8 mouse cellular contexts compared by ENCODE assay signal in the genomic region with DNA sequence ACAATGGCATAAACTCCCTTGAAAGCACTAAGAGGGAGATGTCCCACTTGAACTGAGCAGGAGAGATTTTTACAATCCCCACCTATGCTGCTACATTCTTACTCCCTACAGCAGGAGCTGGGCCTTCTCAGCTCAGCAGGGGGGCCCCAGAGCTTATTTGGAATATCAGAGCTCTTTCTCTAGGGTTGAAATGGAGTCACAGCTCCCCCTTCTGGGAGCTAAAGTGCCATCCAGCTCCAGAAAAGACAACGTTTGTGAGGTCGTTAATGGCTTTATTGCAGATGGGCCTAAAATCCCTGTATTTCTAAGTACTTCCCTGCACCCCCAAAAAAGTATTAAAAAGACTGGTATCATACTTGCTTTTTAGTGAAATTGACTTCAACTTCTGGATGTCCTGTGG. TPM values are rescaled to one million over a fixed set of nuclear protein-coding genes. Genes with fewer than 3 reads are reported as not detected.
DNase-seq lines count a peak whose midpoint lies in the region; ATAC-seq and TF ChIP-seq lines count a peak whose summit lies in the region.

No protein-coding gene starts in this region.

- H3K9me3 ChIP-seq in forebrain, embryonic 14.5 days (replicated peaks; ENCODE audit: control insufficient read depth, low read length), result no peaks in the 10 kb centered on the region

- no peak for DNase-seq in heart, adult 2 months
- no peak for DNase-seq in heart, adult 9 months (ENCODE audit: low spot score in 2 of 2)
- peak; percentile 96 for DNase-seq in brain, adult 2 months (ENCODE audit: low read depth, low spot score)
- DNase-seq in forebrain, embryonic 14.5 days (ENCODE audit: low spot score), result peak; percentile 90
- peak; percentile 72 to 80 for DNase-seq in left cerebral cortex, postnatal 25 days (ENCODE audit: low spot score in 2 of 2)
- DNase-seq in retina, embryonic 14.5 days (ENCODE audit: low spot score), result peak; percentile 81
- no peak for DNase-seq in spleen, postnatal 36 days (ENCODE audit: low spot score in 2 of 2)
- DNase-seq in ovary, postnatal 36 days (ENCODE audit: low spot score), result no peak

- H3K4me1 ChIP-seq in heart, adult 2 months (ENCODE audit: control insufficient read depth, insufficient read depth, low read length), result no peaks in the 10 kb centered on the region
- H3K4me1 ChIP-seq in forebrain, embryonic 14.5 days (ENCODE audit: control insufficient read depth, insufficient read depth, low read length), result peaks cover 4% of the 10 kb centered on the region; the same call in 1 of the 2 replicates

- TF ChIP-seq CTCF in heart, adult 2 months (IDR thresholded peaks at IDR 0.05), result peak; percentile 32

- TF ChIP-seq POLR2A in heart, adult 2 months (IDR thresholded peaks at IDR 0.05; ENCODE audit: insufficient read depth, low read depth, low read length), result no peak

- no peaks in the 10 kb centered on the region for H3K36me3 ChIP-seq in heart, adult 2 months (ENCODE audit: control insufficient read depth, insufficient read depth, low read length)
- no peaks in the 10 kb centered on the region for H3K36me3 ChIP-seq in forebrain, embryonic 14.5 days (ENCODE audit: control insufficient read depth, insufficient read depth, low read length)

- WGBS in heart, adult 2 months, result 5% methylated on average over 2 of the region's 2 CpGs
- 1% methylated on average over 2 of the region's 2 CpGs for WGBS in forebrain, embryonic 14.5 days

- H3K27ac ChIP-seq in heart, adult 2 months, result no peak overlapping the region
- H3K27ac ChIP-seq in forebrain, embryonic 14.5 days (ENCODE audit: low read depth, low read length), result no peak overlapping the region

- TF ChIP-seq EP300 in heart, adult 2 months (IDR thresholded peaks at IDR 0.05; ENCODE audit: insufficient read depth, low read depth, low read length), result no peak

- intact Hi-C loops in heart, adult 2 months (cut with DNase I), result no loop called here
- intact Hi-C loops in left cerebral cortex, postnatal 25 days (cut with DNase I), result loop anchor here (5.0 to 10.0 kb wide), 12 partner anchors 183 to 1476 kb away; no protein-coding TSS in a partner anchor

- H3K9ac ChIP-seq in heart, adult 2 months (ENCODE audit: low read depth, low read length), result no peak overlapping the region
- H3K9ac ChIP-seq in forebrain, embryonic 14.5 days (ENCODE audit: low read length), result no peak overlapping the region

- H3K79me2 ChIP-seq in heart, adult 2 months (replicated peaks; ENCODE audit: control insufficient read depth, insufficient read depth, low read length), result no peaks in the 10 kb centered on the region

- H3K27me3 ChIP-seq in heart, adult 2 months (ENCODE audit: control insufficient read depth, insufficient read depth, low read length), result no peaks in the 10 kb centered on the region; the same call in 1 of the 2 replicates
- no peaks in the 10 kb centered on the region for H3K27me3 ChIP-seq in forebrain, embryonic 14.5 days (replicated peaks; ENCODE audit: control insufficient read depth, insufficient read depth, low read length)

- no peak overlapping the region for H3K4me3 ChIP-seq in heart, adult 2 months
- no peak overlapping the region for H3K4me3 ChIP-seq in forebrain, embryonic 14.5 days (ENCODE audit: low read depth, low read length)

- H3K4me2 ChIP-seq in forebrain, embryonic 14.5 days (ENCODE audit: low read length), result no peak overlapping the region

- no peak for ATAC-seq in forebrain, embryonic 14.5 days

RNA-seq across cellular contexts. Expression of gene Brinp1, which starts 3.6 kb away (rescaled TPM):
- under 1 TPM; 0.08 to 0.09 TPM for total RNA-seq in heart, adult 2 months (2021)
- 0.20 TPM in 1 of 2 replicates, not detected in the other for polyA plus RNA-seq in heart, adult 2 months (2012; rRNA removed)
- 22.3 and 30.8 TPM in 2 replicates for polyA plus RNA-seq in forebrain, embryonic 14.5 days (2014; fragmentation: Nextera tagmentation; extraction: Ambion mirVana)
- 100 to 1,000 TPM; 261 to 279 TPM for total RNA-seq in left cerebral cortex, postnatal 25 days (2021)

Comparison
In these comparisons a context has a peak if more than half of its experiments do, and no peak if none do; other contexts are left out.
1. DNase-seq: peak in brain, adult 2 months (single experiment), forebrain, embryonic 14.5 days (single experiment), left cerebral cortex, postnatal 25 days (2 of 2) and retina, embryonic 14.5 days (single experiment); none in heart, adult 2 months (0 of 2), heart, adult 9 months (0 of 2), spleen, postnatal 36 days (0 of 2) and ovary, postnatal 36 days (single experiment).
2. RNA of gene Brinp1, which starts 3.6 kb away (total RNA-seq): 261 to 279 TPM in left cerebral cortex, postnatal 25 days; 0.08 to 0.09 TPM in heart, adult 2 months; every median in the first group is over 100 times any median in the second.